Mouse (Mus musculus) spleen, adult 10 weeks (tissue): Measurements from ENCODE around the gene Klhl4. TPM values are rescaled to one million over a fixed set of nuclear protein-coding genes. Genes with fewer than 3 reads are reported as not detected.

Source experiments
- polyA plus RNA-seq: library from polyadenylated mRNA; stranded (reverse); fragments of 350-450 nt; fragmentation: Illumina TruSeq; extraction: RNeasy Lipid Tissue Mini Kit (QIAGEN cat#74804); gene quantifications from one replicate; pipeline ENCODE4 v1.2.3, GENCODE M21; 2015; ENCODE audit warnings: low replicate concordance; ENCODE audit not compliant: insufficient read depth

Gene Klhl4
- 3.0 TPM for polyA plus RNA-seq

GRCm38 (mm10) chrX:114473782-114474731 is at the start of gene Klhl4:
Gene Klhl4 (plus strand): TSS chrX:114474333.

